Mouse (Mus musculus): Measurements from ENCODE around the gene Nudt1. TPM values are rescaled to one million over a fixed set of nuclear protein-coding genes. Genes with fewer than 3 reads are reported as not detected.

Gene Nudt1
- polyA plus RNA-seq, 1 experiment = 18.2 TPM

- peaks cover 74% of the 10 kb centered on the region for H3K79me2 ChIP-seq (ENCODE audit: control insufficient read depth, insufficient read depth)
- no peak overlapping the region for H3ac ChIP-seq (ENCODE audit: control insufficient read depth, insufficient read length)
- H3K36me3 ChIP-seq (ENCODE audit: control insufficient read depth, insufficient read depth) = no peaks in the 10 kb centered on the region
- no peaks in the 10 kb centered on the region for H3K27me3 ChIP-seq (ENCODE audit: control insufficient read depth, insufficient read depth, insufficient read length)
- no peak overlapping the region for H3K4me3 ChIP-seq
- no peak for TF ChIP-seq MAX (IDR thresholded peaks at IDR 0.05; ENCODE audit: low read depth)
- TF ChIP-seq USF1 (IDR thresholded peaks at IDR 0.05; ENCODE audit: low read depth) = no peak
- TF ChIP-seq E2F4 (IDR thresholded peaks at IDR 0.05; ENCODE audit: insufficient read depth) = no peak
- TF ChIP-seq REST (IDR thresholded peaks at IDR 0.05; ENCODE audit: insufficient read depth, insufficient read length) = no peak
- no peak overlapping the region for H3K4me2 ChIP-seq (ENCODE audit: low read depth)
Measured at GRCm38 (mm10) chr5:140382688-140383087, 61.2 kb downstream of the Nudt1 start.

DNA sequence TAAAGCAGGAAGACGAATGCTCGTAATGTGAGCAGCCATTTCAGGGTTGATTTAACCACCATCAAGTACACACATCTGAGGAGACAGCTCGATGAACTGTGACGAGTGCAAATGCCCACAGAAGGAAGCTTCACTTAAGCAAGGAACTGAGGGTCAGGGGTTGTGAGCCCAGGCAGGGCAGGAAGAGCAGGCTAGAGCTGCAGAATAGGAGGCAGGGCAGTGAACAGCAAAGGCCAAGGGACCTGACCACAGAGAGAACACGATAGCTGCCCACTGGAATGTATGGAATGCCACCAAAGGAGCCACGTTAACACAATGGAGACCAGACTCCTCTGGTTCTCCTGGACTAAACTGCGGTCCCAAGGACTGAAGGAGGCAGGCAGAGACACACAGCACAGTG lies 62.1 kb downstream of the Nudt1 start:
- peaks cover 74% of the 10 kb centered on the region for H3K79me2 ChIP-seq (ENCODE audit: control insufficient read depth, insufficient read depth)
- no peak overlapping the region for H3K4me3 ChIP-seq
- H3ac ChIP-seq (ENCODE audit: control insufficient read depth, insufficient read length) = no peak overlapping the region
- no peaks in the 10 kb centered on the region for H3K27me3 ChIP-seq (ENCODE audit: control insufficient read depth, insufficient read depth, insufficient read length)
- H3K4me2 ChIP-seq (ENCODE audit: low read depth) = peak overlapping the region; percentile 76
- H3K36me3 ChIP-seq (ENCODE audit: control insufficient read depth, insufficient read depth) = no peaks in the 10 kb centered on the region
- TF ChIP-seq E2F4 (IDR thresholded peaks at IDR 0.05; ENCODE audit: insufficient read depth) (no peak), MYOD1 (IDR thresholded peaks at IDR 0.05; ENCODE audit: control insufficient read depth in 1 of 3, insufficient read length in 2 of 3, low read depth in 2 of 3) (no peak), REST (IDR thresholded peaks at IDR 0.05; ENCODE audit: insufficient read depth, insufficient read length) (no peak), USF1 (IDR thresholded peaks at IDR 0.05; ENCODE audit: low read depth) (no peak), TCF3 (IDR thresholded peaks at IDR 0.05; ENCODE audit: insufficient read length, low read depth) (no peak), SRF (IDR thresholded peaks at IDR 0.05; ENCODE audit: control insufficient read depth, insufficient read length, low read depth) (no peak), POLR2AphosphoS2 (IDR thresholded peaks at IDR 0.05; ENCODE audit: insufficient read length, low read depth) (no peak)

DNA sequence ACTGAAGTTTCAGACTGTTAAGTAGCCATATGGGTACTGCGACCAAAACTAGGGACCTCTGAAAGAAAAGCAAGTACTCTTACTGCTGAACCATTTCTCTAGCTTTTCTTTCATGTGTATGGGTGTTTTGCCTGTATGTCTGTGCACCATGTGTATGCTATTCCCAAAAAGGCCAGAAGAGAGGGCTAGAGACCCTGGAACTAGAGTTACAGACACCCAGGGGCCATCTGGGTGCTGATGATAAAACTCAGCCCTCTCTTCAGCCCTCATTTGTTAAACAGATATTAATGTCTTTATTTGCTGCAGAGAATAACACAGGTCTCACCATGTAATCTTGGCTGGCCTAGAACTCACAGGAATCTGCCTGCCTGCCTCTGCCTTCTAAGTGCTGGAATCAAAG lies 63.0 kb downstream of the Nudt1 start:
- no peak overlapping the region for H3K4me3 ChIP-seq
- H3ac ChIP-seq (ENCODE audit: control insufficient read depth, insufficient read length) = no peak overlapping the region
- peaks cover 75% of the 10 kb centered on the region for H3K79me2 ChIP-seq (ENCODE audit: control insufficient read depth, insufficient read depth)
- H3K36me3 ChIP-seq (ENCODE audit: control insufficient read depth, insufficient read depth) = no peaks in the 10 kb centered on the region
- H3K4me2 ChIP-seq (ENCODE audit: low read depth) = peak overlapping the region; percentile 76
- no peaks in the 10 kb centered on the region for H3K27me3 ChIP-seq (ENCODE audit: control insufficient read depth, insufficient read depth, insufficient read length)
- TF ChIP-seq SRF (IDR thresholded peaks at IDR 0.05; ENCODE audit: control insufficient read depth, insufficient read length, low read depth) = no peak
- TF ChIP-seq CEBPB (IDR thresholded peaks at IDR 0.05; ENCODE audit: insufficient read depth, poor library complexity, severe bottlenecking) = no peak

DNA sequence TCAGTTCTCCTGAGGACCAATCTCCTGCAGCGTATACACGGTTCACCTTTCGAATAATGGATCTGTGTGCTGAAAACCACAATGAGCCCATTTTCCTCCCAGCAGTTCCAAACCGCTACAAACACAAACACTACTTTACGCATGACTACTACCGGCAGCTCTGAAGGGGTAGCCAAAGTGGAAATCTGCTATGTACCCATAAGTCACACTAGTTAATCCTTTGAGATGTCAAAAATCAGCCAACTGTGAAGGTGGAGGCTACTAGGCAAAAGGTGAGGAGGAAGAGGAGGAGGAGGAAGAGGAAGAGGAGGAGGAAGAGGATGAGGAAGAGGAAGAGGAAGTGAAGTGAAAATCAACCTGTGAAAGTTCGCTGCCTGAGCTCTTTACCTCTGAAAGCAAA lies 65.8 kb downstream of the Nudt1 start:
- Histone ChIP-seq H3K36me3 (ENCODE audit: control insufficient read depth, insufficient read depth) (no peaks in the 10 kb centered on the region), H3K79me2 (ENCODE audit: control insufficient read depth, insufficient read depth) (peaks cover 52% of the 10 kb centered on the region), H3K4me2 (ENCODE audit: low read depth) (peak overlapping the region; percentile 88), H3ac (ENCODE audit: control insufficient read depth, insufficient read length) (no peak overlapping the region), H3K4me3 (no peak overlapping the region), H3K27me3 (ENCODE audit: control insufficient read depth, insufficient read depth, insufficient read length) (no peaks in the 10 kb centered on the region)
- TF ChIP-seq MYOD1 (IDR thresholded peaks at IDR 0.05; ENCODE audit: control insufficient read depth in 1 of 3, insufficient read length in 2 of 3, low read depth in 2 of 3) (no peak), USF1 (IDR thresholded peaks at IDR 0.05; ENCODE audit: low read depth) (no peak), E2F4 (IDR thresholded peaks at IDR 0.05; ENCODE audit: insufficient read depth) (no peak), MYOG (IDR thresholded peaks at IDR 0.05; ENCODE audit: control insufficient read depth in 1 of 3, insufficient read depth in 1 of 3, insufficient read length in 2 of 3, low read depth in 2 of 3) (no peak), TCF3 (IDR thresholded peaks at IDR 0.05; ENCODE audit: insufficient read length, low read depth) (no peak), TCF12 (IDR thresholded peaks at IDR 0.05; ENCODE audit: insufficient read depth, poor library complexity, severe bottlenecking) (no peak), POLR2AphosphoS2 (IDR thresholded peaks at IDR 0.05; ENCODE audit: insufficient read length, low read depth) (no peak), CEBPB (IDR thresholded peaks at IDR 0.05; ENCODE audit: insufficient read depth, poor library complexity, severe bottlenecking) (no peak), SRF (IDR thresholded peaks at IDR 0.05; ENCODE audit: control insufficient read depth, insufficient read length, low read depth) (no peak), POLR2A (IDR thresholded peaks at IDR 0.05; ENCODE audit: insufficient read length, low read depth) (no peak), REST (IDR thresholded peaks at IDR 0.05; ENCODE audit: insufficient read depth, insufficient read length) (no peak), MAX (IDR thresholded peaks at IDR 0.05; ENCODE audit: low read depth) (no peak)

Other genes starting within 250 kb of the Nudt1 start
- gene Mad1l1, start 104 bp upstream of the Nudt1 start, polyA plus RNA-seq (2012; fragmentation: generic; extraction: Trizol) = 35.6 TPM
- 10.0 TPM for gene Mrm2, start 10.2 kb downstream of the Nudt1 start, polyA plus RNA-seq (2012; fragmentation: generic; extraction: Trizol)
- 50.5 TPM for gene Snx8, start 67.6 kb downstream of the Nudt1 start, polyA plus RNA-seq (2012; fragmentation: generic; extraction: Trizol)
- gene Eif3b, start 97.7 kb downstream of the Nudt1 start, polyA plus RNA-seq (2012; fragmentation: generic; extraction: Trizol) = 220 TPM
- gene Gm4869, start 124.0 kb downstream of the Nudt1 start, polyA plus RNA-seq (2012; fragmentation: generic; extraction: Trizol) = 0.07 TPM
- 9.0 TPM for gene Chst12, start 183.9 kb downstream of the Nudt1 start, polyA plus RNA-seq (2012; fragmentation: generic; extraction: Trizol)
- not detected for gene Grifin, start 243.4 kb downstream of the Nudt1 start, polyA plus RNA-seq (2012; fragmentation: generic; extraction: Trizol)